Mouse (Mus musculus): ENCODE results near the gene Gm5862.
"Not testable (repeated sequence)": the region's sequence is repeated elsewhere in the genome, so short reads cannot be mapped to it uniquely, and the experiment has no call there.

DNA sequence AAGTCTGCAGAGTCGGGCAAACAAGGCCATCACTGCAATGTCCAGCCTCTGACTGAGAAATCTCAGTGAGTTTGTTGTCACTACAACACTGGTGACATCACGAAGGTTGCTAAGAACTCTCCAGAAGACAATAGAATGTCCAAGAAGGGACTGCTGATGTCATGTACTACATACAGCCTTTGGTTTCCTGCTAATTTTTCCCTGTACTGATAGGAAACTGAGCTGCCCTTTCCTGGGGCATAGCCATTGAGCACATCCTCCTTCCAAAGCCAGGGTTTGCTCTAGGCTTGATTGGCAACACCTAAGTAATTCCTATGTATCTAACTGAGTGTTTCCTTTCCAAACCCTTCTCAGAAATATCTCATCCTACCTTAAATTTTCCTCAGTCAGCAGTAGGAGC lies 18.0 kb downstream of the Gm5862 start, which contains the start of gene Gm1979:
- TF ChIP-seq CTCF (IDR thresholded peaks at IDR 0.05; ENCODE audit: control insufficient read depth, insufficient read depth, low read length); POLR2A (IDR thresholded peaks at IDR 0.05; ENCODE audit: borderline replicate concordance, control insufficient read depth, low read depth, low read length): not testable (repeated sequence)

All from bone marrow, adult 2 months (tissue).